Mouse (Mus musculus): ENCODE measurements at regions not wholly inside any gene's neighbourhood (a gene's known extent, or its start where the extent isn't known, plus 50 kb on each side); places are given as distances from the start of the nearest gene placed in this dataset.

GRCm38 (mm10) chr13:10542723-10543122 is 182.1 kb upstream of the Chrm3 start:
- TF ChIP-seq CTCF (IDR thresholded peaks at IDR 0.05; ENCODE audit: control insufficient read depth, insufficient read depth, insufficient replicate concordance, low read depth, low read length), result no peak
- TF ChIP-seq POLR2A (IDR thresholded peaks at IDR 0.05; ENCODE audit: control insufficient read depth, low read depth, low read length), result no peak

All from testis, adult 2 months (tissue).